Mouse (Mus musculus) midbrain, embryonic 14.5 days (tissue): ENCODE results near the gene Plin5. TPM values are rescaled to one million over a fixed set of nuclear protein-coding genes. Genes with fewer than 3 reads are reported as not detected.
"Not testable (repeated sequence)": the region's sequence is repeated elsewhere in the genome, so short reads cannot be mapped to it uniquely, and the experiment has no call there.

Experiments used
- ATAC-seq: fragments of 200-750 bp; cut with Nextera tagmentation; 2 replicates; pipeline ENCODE4 v1.8.0; 2017; ENCODE audit warnings: moderate number of reproducible peaks, moderate library complexity; ENCODE audit not compliant: low FRiP score, low TSS enrichment
- DNase-seq: peaks from one replicate; pipeline ENCODE4 v3.0.0-alpha.2; 2015
- H3K27ac ChIP-seq: fragments of 300-500 bp; sonication (generic); replicated peaks from 2 replicates; pipeline ENCODE4 v1.5.1; 2014; ENCODE audit warnings: mild to moderate bottlenecking, low read depth, low read length, moderate library complexity
- H3K27me3 ChIP-seq: fragments of 300-500 bp; sonication (generic); 2 replicates; pipeline ENCODE4 v1.6.1; 2014; ENCODE audit warnings: low read length, control low read depth, mixed read lengths; ENCODE audit not compliant: control insufficient read depth, insufficient read depth
- H3K36me3 ChIP-seq: fragments of 300-500 bp; sonication (generic); 2 replicates; pipeline ENCODE4 v1.6.1; 2014; ENCODE audit warnings: low read length, control low read depth; ENCODE audit not compliant: control insufficient read depth, insufficient read depth
- H3K4me1 ChIP-seq: fragments of 300-500 bp; sonication (generic); 2 replicates; pipeline ENCODE4 v1.6.1; 2014; ENCODE audit warnings: mild to moderate bottlenecking, antibody characterized with exemption, low read length, control low read depth; ENCODE audit not compliant: control insufficient read depth, insufficient read depth
- H3K4me2 ChIP-seq: fragments of 300-500 bp; sonication (generic); 2 replicates; pipeline ENCODE4 v1.6.1; 2014; ENCODE audit warnings: mild to moderate bottlenecking, low read length, moderate library complexity
- H3K4me3 ChIP-seq: fragments of 300-500 bp; sonication (generic); replicated peaks from 2 replicates; pipeline ENCODE4 v1.5.1; 2014; ENCODE audit warnings: low read depth, low read length
- H3K9ac ChIP-seq: fragments of 300-500 bp; sonication (generic); replicated peaks from 2 replicates; pipeline ENCODE4 v1.6.1; 2014; ENCODE audit warnings: mild to moderate bottlenecking, low read length, moderate library complexity
- H3K9me3 ChIP-seq: fragments of 300-500 bp; sonication (generic); 2 replicates; pipeline ENCODE4 v1.6.1; 2016; ENCODE audit warnings: low read length, control low read depth, mixed read lengths; ENCODE audit not compliant: control insufficient read depth
- WGBS: fragments of 180-500 bp; shearing (Covaris S2); extraction: QIAGEN DNeasy Blood & Tissue Kit; methylation state at CpG from one replicate; pipeline ENCODE4 v1.1.7; 2014; 5-methylcytosine and 5-hydroxymethylcytosine counted together
- polyA plus RNA-seq: library from polyadenylated mRNA; unstranded; fragments of >200 nt; fragmentation: Nextera tagmentation; extraction: Ambion mirVana; gene quantifications from 2 replicates; pipeline ENCODE4 v1.2.1, GENCODE M21; 2014

The Plin5 gene
- polyA plus RNA-seq, 1 experiment from 2014 or later: 0.55 TPM

DNA sequence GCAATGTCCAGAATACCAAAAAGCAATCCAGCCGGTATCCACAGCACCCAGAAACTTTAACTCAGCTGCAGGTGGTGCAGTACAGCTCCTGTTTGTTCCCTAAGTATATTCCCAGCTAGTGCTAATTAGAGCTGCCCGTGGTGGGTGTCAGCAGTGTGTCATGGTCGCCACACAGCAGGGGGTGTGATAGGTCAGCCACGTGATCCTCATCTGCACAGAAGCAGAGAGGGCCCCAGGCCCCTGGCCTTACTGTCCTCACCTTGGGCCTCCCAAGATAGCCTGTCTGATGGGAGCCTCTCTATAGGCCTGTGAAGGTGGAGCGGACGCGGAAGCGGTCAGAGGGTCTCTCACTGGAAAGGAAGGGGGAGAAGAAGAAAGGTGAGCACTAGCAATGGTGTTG, 19.2 kb downstream of the Plin5 start:
- peaks cover 93% of the 10 kb centered on the region for H3K36me3 ChIP-seq
- H3K27ac ChIP-seq: no peak overlapping the region
- no peak overlapping the region for H3K9ac ChIP-seq
- no peak for DNase-seq
- H3K4me1 ChIP-seq: no peaks in the 10 kb centered on the region
- no peaks in the 10 kb centered on the region for H3K9me3 ChIP-seq
- no peaks in the 10 kb centered on the region for H3K27me3 ChIP-seq
- H3K4me2 ChIP-seq: no peak overlapping the region
- no peak overlapping the region for H3K4me3 ChIP-seq
- ATAC-seq: no peak
- WGBS: 92% methylated on average over 8 of the region's 8 CpGs

DNA sequence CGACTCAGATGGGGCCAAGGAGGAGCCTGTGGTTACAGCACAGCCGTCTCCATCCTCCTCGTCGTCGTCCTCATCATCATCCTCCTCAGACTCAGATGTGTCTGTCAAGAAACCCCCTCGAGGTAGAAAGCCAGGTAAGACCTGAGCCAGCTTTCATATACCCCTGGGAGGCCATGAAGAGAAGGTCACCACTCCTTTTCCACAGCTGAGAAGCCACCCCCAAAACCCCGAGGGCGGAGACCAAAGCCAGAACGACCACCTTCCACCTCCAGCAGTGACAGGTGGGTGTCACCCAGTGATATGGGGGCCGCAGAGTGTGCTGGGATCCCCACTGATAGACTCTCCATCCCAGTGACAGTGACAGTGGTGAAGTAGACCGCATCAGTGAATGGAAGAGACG, 20.5 kb downstream of the Plin5 start:
- Histone ChIP-seq H3K36me3 (peaks cover 80% of the 10 kb centered on the region), H3K27ac (no peak overlapping the region), H3K27me3 (no peaks in the 10 kb centered on the region), H3K4me3 (no peak overlapping the region), H3K4me2 (no peak overlapping the region), H3K4me1 (no peaks in the 10 kb centered on the region), H3K9ac (no peak overlapping the region), H3K9me3 (no peaks in the 10 kb centered on the region)
- 94% methylated on average over 12 of the region's 12 CpGs for WGBS
- DNase-seq (no peak), ATAC-seq (no peak)

DNA sequence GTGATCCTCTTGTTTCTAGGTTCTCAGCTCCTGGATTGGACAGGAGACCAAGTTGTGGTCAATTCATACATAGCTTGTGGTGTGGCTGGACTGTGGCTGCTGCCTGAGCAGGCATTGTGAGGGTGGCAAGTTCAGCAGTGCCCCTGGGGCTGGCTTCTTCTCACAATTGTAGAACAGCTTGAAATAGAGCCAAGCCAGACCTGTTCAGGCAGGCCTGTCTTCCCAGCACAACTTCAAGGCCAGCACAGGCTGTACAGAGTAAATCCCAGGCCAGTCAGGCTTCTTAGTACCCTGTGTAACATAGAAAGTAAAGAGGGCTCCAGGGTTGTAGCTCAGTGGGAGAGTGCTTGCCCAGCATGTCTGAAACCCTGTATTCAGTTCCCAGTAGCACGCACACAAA, 24.6 kb downstream of the Plin5 start:
- WGBS: 86% methylated on average over 1 of the region's 1 CpGs
- Histone ChIP-seq H3K36me3 (peaks cover 67% of the 10 kb centered on the region), H3K4me2 (no peak overlapping the region), H3K4me3 (no peak overlapping the region), H3K27ac (no peak overlapping the region), H3K9me3 (no peaks in the 10 kb centered on the region), H3K27me3 (no peaks in the 10 kb centered on the region), H3K4me1 (no peaks in the 10 kb centered on the region), H3K9ac (no peak overlapping the region)
- ATAC-seq (no peak), DNase-seq (no peak)

DNA sequence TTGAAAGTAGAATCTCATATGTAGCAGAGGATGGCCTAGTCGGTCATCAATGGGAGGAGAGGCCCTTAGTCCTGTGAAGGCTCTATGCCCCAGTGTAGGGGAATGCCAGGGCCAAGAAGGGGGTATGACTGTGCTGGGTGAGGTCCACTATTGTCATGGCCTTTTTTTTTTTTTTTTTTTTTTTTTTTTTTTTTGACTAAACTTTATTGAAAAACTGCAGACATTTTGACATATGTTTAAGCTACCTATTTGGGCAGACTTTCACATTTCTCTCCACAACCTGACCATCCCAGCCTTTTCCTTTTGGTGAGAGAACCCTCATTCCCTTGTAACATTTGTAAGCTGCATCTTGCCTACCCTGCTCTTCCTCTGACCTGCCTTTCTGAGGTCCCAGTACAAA, 25.1 kb downstream of the Plin5 start:
- H3K36me3 ChIP-seq: peaks cover 63% of the 10 kb centered on the region
- no peaks in the 10 kb centered on the region for H3K4me1 ChIP-seq
- ATAC-seq: no peak
- 93% methylated on average over 1 of the region's 1 CpGs for WGBS
- DNase-seq: no peak
- no peak overlapping the region for H3K4me2 ChIP-seq
- H3K9me3 ChIP-seq: no peaks in the 10 kb centered on the region
- no peak overlapping the region for H3K4me3 ChIP-seq
- no peaks in the 10 kb centered on the region for H3K27me3 ChIP-seq
- no peak overlapping the region for H3K27ac ChIP-seq
- no peak overlapping the region for H3K9ac ChIP-seq

DNA sequence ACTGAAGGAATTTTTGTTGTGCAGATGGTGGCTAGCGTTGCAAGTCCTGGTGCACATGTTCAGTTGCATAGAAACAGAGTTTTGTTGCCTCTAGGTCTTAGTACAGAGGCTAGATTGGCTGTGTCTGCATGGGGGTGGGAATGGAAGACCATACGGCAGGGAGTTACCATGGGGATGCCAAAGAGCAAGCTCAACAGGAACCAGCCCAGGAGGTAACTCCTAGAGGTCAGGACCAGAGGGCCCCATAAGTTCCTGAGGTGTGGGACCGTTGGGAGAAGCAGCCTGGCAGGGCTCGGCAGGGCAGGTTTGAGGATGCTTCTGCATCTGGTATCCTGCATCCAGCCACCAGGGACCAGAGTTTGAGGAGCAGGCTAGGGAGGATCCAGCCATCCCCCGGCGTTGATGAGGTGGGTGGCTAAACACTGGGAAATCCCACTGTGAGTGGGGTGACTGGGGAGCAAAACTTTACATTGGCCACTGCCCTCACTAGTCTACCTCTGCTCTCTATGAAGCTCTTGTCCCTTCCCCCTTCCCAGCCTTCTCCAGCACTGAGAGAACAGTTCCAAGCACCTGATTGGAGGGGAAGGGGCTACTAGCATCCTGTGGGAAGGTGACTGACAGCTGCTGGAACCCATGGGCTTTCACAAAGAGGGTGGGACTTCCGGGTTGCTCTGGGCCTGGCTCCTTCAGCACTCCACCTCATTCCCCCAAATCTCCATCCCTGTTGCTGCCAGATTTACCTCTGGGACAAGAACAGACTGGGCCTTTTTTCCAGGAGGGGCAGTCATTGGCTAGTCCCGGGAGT, 36.4 kb downstream of the Plin5 start:
- WGBS: 5% methylated on average over 8 of the region's 8 CpGs
- H3K27me3 ChIP-seq: no peaks in the 10 kb centered on the region

DNA sequence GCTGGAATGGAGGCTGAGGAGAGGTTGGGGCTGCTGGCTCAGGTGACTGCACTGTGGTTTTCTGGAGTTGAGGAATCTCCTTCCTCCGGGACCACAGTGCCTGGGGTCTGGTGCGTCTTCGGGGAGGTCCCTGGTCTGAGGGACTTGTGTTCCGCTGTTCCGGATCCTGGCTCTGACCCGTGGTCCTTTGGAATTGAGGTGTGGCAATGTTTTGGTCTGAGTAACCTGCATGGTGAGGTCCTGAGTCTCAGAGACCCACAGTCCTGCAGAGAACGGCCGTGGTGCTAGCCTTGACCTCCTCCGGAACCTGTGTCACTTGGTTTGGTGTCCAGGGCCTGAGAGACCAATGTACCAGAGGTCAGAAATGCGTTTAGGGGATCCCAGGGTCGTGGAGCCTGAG, 37.5 kb downstream of the Plin5 start:
- H3K9ac ChIP-seq: peak overlapping the region; percentile 76
- H3K36me3 ChIP-seq: peaks cover 18% of the 10 kb centered on the region
- no peaks in the 10 kb centered on the region for H3K27me3 ChIP-seq
- WGBS: 3% methylated on average over 11 of the region's 11 CpGs
- H3K4me3 ChIP-seq: peak overlapping the region; percentile 88
- H3K4me1 ChIP-seq: peaks cover 26% of the 10 kb centered on the region
- peak overlapping the region; percentile 97 for H3K4me2 ChIP-seq
- DNase-seq: peak; percentile 9
- H3K27ac ChIP-seq: peak overlapping the region; percentile 71
- ATAC-seq: no peak
- no peaks in the 10 kb centered on the region for H3K9me3 ChIP-seq

More for the DNA sequence above, 36.4 kb downstream of the Plin5 start:
- DNase-seq (peak; percentile 89), ATAC-seq (peak; percentile 38)
- peaks cover 23% of the 10 kb centered on the region for H3K4me1 ChIP-seq
- peak overlapping the region; percentile 46; the same call in 1 of the 2 replicates for H3K27ac ChIP-seq
- H3K4me2 ChIP-seq: peak overlapping the region; percentile 97
- peak overlapping the region; percentile 88 for H3K4me3 ChIP-seq
- peaks cover 19% of the 10 kb centered on the region for H3K36me3 ChIP-seq
- H3K9ac ChIP-seq: peak overlapping the region; percentile 76
- no peaks in the 10 kb centered on the region for H3K9me3 ChIP-seq

DNA sequence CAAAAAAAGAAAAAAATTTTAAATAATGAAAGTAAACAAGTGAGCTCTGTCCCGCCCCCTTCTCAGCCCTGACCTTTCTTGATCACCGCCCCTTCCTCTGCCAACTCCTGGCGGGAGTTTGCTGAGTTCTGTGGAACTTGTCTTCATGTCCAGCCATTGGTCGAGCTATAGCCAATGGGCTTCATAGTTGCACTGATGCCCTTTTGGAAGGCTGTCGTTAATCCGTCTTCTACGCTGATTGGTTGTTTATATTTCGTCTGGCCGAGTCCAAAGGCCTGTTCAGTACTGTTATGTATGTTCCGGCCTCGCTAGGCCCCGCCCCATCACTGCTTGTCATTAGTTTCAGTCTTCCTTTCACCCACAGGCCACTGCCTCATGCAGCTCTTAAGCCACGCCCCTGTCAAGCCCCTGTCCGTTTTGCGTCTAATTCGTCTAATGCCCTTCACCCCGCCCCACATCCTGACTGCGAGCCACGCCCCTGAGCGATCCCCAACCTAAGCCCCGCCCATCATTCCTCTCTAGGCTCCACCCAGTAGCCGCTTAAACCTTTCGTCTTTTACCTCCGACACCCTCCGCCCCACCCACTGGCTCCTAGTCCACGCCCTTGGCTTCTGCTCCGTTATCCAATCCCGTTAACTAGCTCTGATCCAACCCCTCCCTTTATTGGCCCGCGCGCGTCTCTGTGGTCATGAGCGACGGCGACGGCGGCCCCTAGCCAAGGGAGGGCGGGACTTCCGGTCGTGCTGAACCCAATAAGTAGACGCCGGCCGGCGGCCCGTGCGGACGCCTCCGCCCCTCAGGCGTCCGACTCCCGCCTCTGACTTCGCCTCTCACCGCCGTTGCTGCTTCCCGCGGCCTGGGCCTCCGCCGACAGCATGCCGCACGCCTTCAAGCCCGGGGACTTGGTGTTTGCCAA, 38.3 kb downstream of the Plin5 start, which contains the start of gene Hdgfl2:
Gene Hdgfl2, plus strand, starts transcription at position 755 of the 916 bp plus-strand sequence.
- no peaks in the 10 kb centered on the region for H3K27me3 ChIP-seq
- peaks cover 29% of the 10 kb centered on the region for H3K4me1 ChIP-seq
- peak within 1 kb of the TSS; percentile 76 for H3K9ac ChIP-seq
- no peaks in the 10 kb centered on the region for H3K9me3 ChIP-seq
- under 1% methylated on average over 61 of the region's 61 CpGs for WGBS
- peak within 1 kb of the TSS; percentile 97 for H3K4me2 ChIP-seq
- peak within 1 kb of the TSS; percentile 88 for H3K4me3 ChIP-seq
- peak; percentile 99 for DNase-seq
- peaks cover 18% of the 10 kb centered on the region for H3K36me3 ChIP-seq
- ATAC-seq: peak; percentile 93
- H3K27ac ChIP-seq: peak within 1 kb of the TSS; percentile 78

DNA sequence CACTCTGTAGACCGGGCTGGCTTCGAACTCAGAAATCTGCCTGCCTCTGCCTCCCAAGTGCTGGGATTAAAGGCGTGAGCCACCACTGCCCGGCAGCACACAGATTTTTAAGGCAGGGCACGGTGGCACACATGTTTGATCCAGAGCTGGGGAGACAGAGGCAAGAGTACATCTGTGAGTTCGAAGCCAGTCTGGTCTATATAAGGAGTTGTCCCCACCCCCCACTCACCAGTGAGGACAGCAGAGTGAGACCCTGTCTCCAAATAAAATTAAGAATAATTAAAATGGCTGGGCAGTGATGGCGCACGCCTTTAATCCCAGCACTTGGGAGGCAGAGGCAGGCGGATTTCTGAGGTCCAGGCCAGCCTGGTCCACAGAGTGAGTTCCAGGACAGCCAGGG, 39.0 kb downstream of the Plin5 start:
- DNase-seq, ATAC-seq, H3K9me3 ChIP-seq, H3K27ac ChIP-seq, H3K27me3 ChIP-seq, H3K9ac ChIP-seq: not testable (repeated sequence)
- H3K36me3 ChIP-seq: peaks cover 15% of the 10 kb centered on the region
- WGBS: 65% methylated on average over 9 of the region's 9 CpGs
- peak overlapping the region; percentile 39 for H3K4me2 ChIP-seq
- peaks cover 33% of the 10 kb centered on the region for H3K4me1 ChIP-seq
- peak overlapping the region; percentile 88; the same call in 1 of the 2 replicates for H3K4me3 ChIP-seq
